In the genomic region with DNA sequence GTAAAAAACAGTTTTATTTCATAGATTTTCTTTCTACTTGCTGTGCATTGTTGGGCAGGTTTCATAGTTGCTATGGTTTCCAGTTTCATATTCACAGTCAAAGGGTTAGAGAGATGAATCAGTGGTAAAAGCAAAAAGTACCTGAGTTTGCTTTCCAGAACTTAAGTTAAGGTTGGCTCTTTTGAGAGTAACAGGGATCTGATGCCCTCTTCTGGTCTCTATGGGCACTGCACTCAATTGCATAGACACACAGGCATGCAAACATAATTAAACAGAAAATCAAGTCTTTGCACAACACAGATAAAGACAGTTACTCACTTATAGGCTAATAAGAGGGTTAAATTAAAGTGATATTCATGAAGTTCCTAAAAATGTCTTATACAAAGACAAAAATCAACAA, we compare ENCODE assay signal across 11 mouse cellular contexts.
DNase-seq lines count a peak whose midpoint lies in the region; ATAC-seq and TF ChIP-seq lines count a peak whose summit lies in the region.
"Had no signal": no experiment of that assay in that cellular context is flagged by ENCODE, and none has a peak within 500 bp of the region (broad histone marks: within the 10 kb centered on the region; RNA-seq: fewer than 3 reads in every experiment).

No protein-coding gene starts in this region.

- H3K27ac ChIP-seq in kidney, postnatal 0 days = no peak overlapping the region
- H3K27ac ChIP-seq in kidney, embryonic 15.5 days = no peak overlapping the region
- no peak overlapping the region for H3K27ac ChIP-seq in thymus, adult 2 months (ENCODE audit: control insufficient read depth, insufficient read depth, low read length)
- H3K27ac ChIP-seq: limb, embryonic 13.5 days; midbrain, embryonic 10.5 days had no signal

- no peak for DNase-seq in kidney, postnatal 0 days (ENCODE audit: low spot score)
- DNase-seq in thymus, adult 2 months = peak; percentile 54
- DNase-seq in thymus, adult 18-20 months = no peak
- peak; percentile 77 for DNase-seq in T-cell, adult 2 months (ENCODE audit: low spot score)
- DNase-seq in cerebellum, adult 11-12 months = no peak
- no peak for DNase-seq in cerebellum, adult 18-20 months
- DNase-seq: cerebellum, adult 8-10 months; retina, postnatal 1 day had no signal

- H3K27me3 ChIP-seq in kidney, postnatal 0 days (ENCODE audit: insufficient read depth, low read length) = no peaks in the 10 kb centered on the region
- H3K27me3 ChIP-seq in kidney, embryonic 15.5 days = no peaks in the 10 kb centered on the region
- H3K27me3 ChIP-seq in thymus, adult 2 months (ENCODE audit: control insufficient read depth, insufficient read depth, low read length) = no peaks in the 10 kb centered on the region
- H3K27me3 ChIP-seq: limb, embryonic 13.5 days had no signal

- H3K4me1 ChIP-seq in kidney, postnatal 0 days (replicated peaks; ENCODE audit: insufficient read depth, low read length) = no peaks in the 10 kb centered on the region
- H3K4me1 ChIP-seq in kidney, embryonic 15.5 days = no peaks in the 10 kb centered on the region
- H3K4me1 ChIP-seq in thymus, adult 2 months (replicated peaks; ENCODE audit: control insufficient read depth, insufficient read depth, low read length) = peaks cover 15% of the 10 kb centered on the region
- H3K4me1 ChIP-seq: limb, embryonic 13.5 days; midbrain, embryonic 10.5 days had no signal

- peak; percentile 57 for TF ChIP-seq CTCF in kidney, postnatal 0 days (IDR thresholded peaks at IDR 0.05; ENCODE audit: low read depth)
- no peak for TF ChIP-seq CTCF in thymus, adult 2 months (IDR thresholded peaks at IDR 0.05; ENCODE audit: borderline replicate concordance, control insufficient read depth, extremely low read depth, insufficient read depth, low read length, poor library complexity)

- H3K9ac ChIP-seq in kidney, postnatal 0 days (ENCODE audit: low read depth, low read length) = no peak overlapping the region
- H3K9ac ChIP-seq in kidney, embryonic 15.5 days = no peak overlapping the region
- H3K9ac ChIP-seq: limb, embryonic 13.5 days had no signal

- no peak for ATAC-seq in kidney, postnatal 0 days (replicated peaks; ENCODE audit: low FRiP score, low read depth)
- ATAC-seq in kidney, embryonic 15.5 days (replicated peaks; ENCODE audit: low FRiP score) = no peak

- TF ChIP-seq POLR2A in thymus, adult 2 months (IDR thresholded peaks at IDR 0.05; ENCODE audit: control insufficient read depth, extremely low read depth, insufficient read depth, low read length, poor library complexity) = no peak

- H3K4me3 ChIP-seq in kidney, postnatal 0 days (replicated peaks; ENCODE audit: low read depth, low read length) = no peak overlapping the region
- H3K4me3 ChIP-seq in kidney, embryonic 15.5 days (replicated peaks) = no peak overlapping the region
- H3K4me3 ChIP-seq in thymus, adult 2 months (ENCODE audit: control insufficient read depth, insufficient read depth, low read length) = no peak overlapping the region
- H3K4me3 ChIP-seq: limb, embryonic 13.5 days; midbrain, embryonic 10.5 days had no signal

- H3K4me2 ChIP-seq in kidney, postnatal 0 days (ENCODE audit: low read length) = no peak overlapping the region
- no peak overlapping the region for H3K4me2 ChIP-seq in kidney, embryonic 15.5 days
- H3K4me2 ChIP-seq: limb, embryonic 13.5 days had no signal

- no peaks in the 10 kb centered on the region for H3K9me3 ChIP-seq in kidney, postnatal 0 days (replicated peaks; ENCODE audit: low read length)
- H3K9me3 ChIP-seq in kidney, embryonic 15.5 days (replicated peaks) = no peaks in the 10 kb centered on the region
- H3K9me3 ChIP-seq: limb, embryonic 13.5 days; midbrain, embryonic 10.5 days had no signal

- no peaks in the 10 kb centered on the region for H3K36me3 ChIP-seq in kidney, postnatal 0 days (ENCODE audit: insufficient read depth, low read length)
- no peaks in the 10 kb centered on the region for H3K36me3 ChIP-seq in kidney, embryonic 15.5 days
- no peaks in the 10 kb centered on the region for H3K36me3 ChIP-seq in thymus, adult 2 months (ENCODE audit: control insufficient read depth, insufficient read depth, low read length)
- H3K36me3 ChIP-seq: limb, embryonic 13.5 days; midbrain, embryonic 10.5 days had no signal

Comparison
In these comparisons a context has a peak if more than half of its experiments do, and no peak if none do; other contexts are left out.
1. DNase-seq: peak in thymus, adult 2 months (single experiment) and T-cell, adult 2 months (single experiment); none in kidney, postnatal 0 days (single experiment), thymus, adult 18-20 months (0 of 2), cerebellum, adult 11-12 months (single experiment) and cerebellum, adult 18-20 months (0 of 2).